Mouse (Mus musculus) embryonic facial prominence, embryonic 11.5 days (tissue): Measurements from ENCODE around the gene Ppp1r9a. TPM values are rescaled to one million over a fixed set of nuclear protein-coding genes. Genes with fewer than 3 reads are reported as not detected.

Experiments used
- ATAC-seq: fragments of 200-750 bp; cut with Nextera tagmentation; replicated peaks from 2 replicates; pipeline ENCODE4 v1.8.0; 2017; ENCODE audit warnings: low read depth; ENCODE audit not compliant: insufficient number of reproducible peaks, low FRiP score, low TSS enrichment
- DNase-seq: peaks from one replicate; pipeline ENCODE4 v3.0.0-alpha.2; 2015; ENCODE audit warnings: low spot score
- H3K27ac ChIP-seq: fragments of 300-500 bp; sonication (generic); replicated peaks from 2 replicates; pipeline ENCODE4 v1.5.1; 2014; ENCODE audit warnings: mild to moderate bottlenecking, low read depth, low read length, control low read depth
- H3K27me3 ChIP-seq: fragments of 300-500 bp; sonication (generic); 2 replicates; pipeline ENCODE4 v1.6.1; 2014; ENCODE audit warnings: mild to moderate bottlenecking, low read length, moderate library complexity, mixed read lengths; ENCODE audit not compliant: control insufficient read depth, insufficient read depth
- H3K36me3 ChIP-seq: fragments of 300-500 bp; sonication (generic); replicated peaks from 2 replicates; pipeline ENCODE4 v1.6.1; 2014; ENCODE audit warnings: low read depth, mild to moderate bottlenecking, low read length, moderate library complexity, mixed read lengths; ENCODE audit not compliant: control insufficient read depth, insufficient read depth
- H3K4me1 ChIP-seq: fragments of 300-500 bp; sonication (generic); 2 replicates; pipeline ENCODE4 v1.6.1; 2014; ENCODE audit warnings: low read length, mixed read lengths; ENCODE audit not compliant: control insufficient read depth, insufficient read depth
- H3K4me2 ChIP-seq: fragments of 300-500 bp; sonication (generic); 2 replicates; pipeline ENCODE4 v1.6.1; 2014; ENCODE audit warnings: low read depth, mild to moderate bottlenecking, control low read depth, low read length, moderate library complexity
- H3K4me3 ChIP-seq: fragments of 300-500 bp; sonication (generic); 2 replicates; pipeline ENCODE4 v1.5.1; 2014; ENCODE audit warnings: low read depth, low read length, control low read depth
- H3K9ac ChIP-seq: fragments of 300-500 bp; sonication (generic); replicated peaks from 2 replicates; pipeline ENCODE4 v1.6.1; 2014; ENCODE audit warnings: mild to moderate bottlenecking, control low read depth, low read length
- H3K9me3 ChIP-seq: fragments of 300-500 bp; sonication (generic); replicated peaks from 2 replicates; pipeline ENCODE4 v1.6.1; 2016; ENCODE audit warnings: mild to moderate bottlenecking, low read length, inconsistent platforms, mixed read lengths; ENCODE audit not compliant: control insufficient read depth
- WGBS: fragments of 180-500 bp; shearing (Covaris S2); extraction: QIAGEN DNeasy Blood & Tissue Kit; methylation state at CpG from one replicate; pipeline ENCODE4 v1.1.7; 2014; 5-methylcytosine and 5-hydroxymethylcytosine counted together
- polyA plus RNA-seq: library from polyadenylated mRNA; unstranded; fragments of >200 nt; fragmentation: Nextera tagmentation; extraction: Ambion mirVana; gene quantifications from 2 replicates; pipeline ENCODE4 v1.2.1, GENCODE M21; 2014

Ppp1r9a gene
- polyA plus RNA-seq, 1 experiment from 2014 or later: 14.4 TPM

DNA sequence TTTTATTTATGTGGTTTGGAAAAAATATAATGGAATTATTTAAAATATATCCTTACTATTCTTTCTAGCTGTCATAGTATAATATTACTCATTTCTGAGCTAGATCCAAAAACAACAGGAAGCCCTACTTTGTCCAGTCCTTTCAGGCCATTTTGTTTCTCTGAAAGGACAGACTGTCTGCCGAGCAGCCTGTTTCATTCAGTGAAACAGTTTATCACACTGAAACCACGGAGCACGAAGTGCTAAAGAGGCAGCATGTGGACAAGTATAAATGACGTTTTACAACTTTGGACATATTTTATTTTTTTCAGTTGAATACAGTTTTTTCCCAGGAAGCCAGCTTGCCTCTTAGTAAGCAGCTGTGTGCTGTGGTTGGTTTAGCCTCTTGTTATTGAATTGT, 181.2 kb downstream of the Ppp1r9a start:
- ATAC-seq (no peak), DNase-seq (no peak)
- Histone ChIP-seq H3K27me3 (no peaks in the 10 kb centered on the region), H3K9me3 (no peaks in the 10 kb centered on the region), H3K4me1 (no peaks in the 10 kb centered on the region), H3K27ac (no peak overlapping the region), H3K36me3 (no peaks in the 10 kb centered on the region), H3K4me2 (no peak overlapping the region), H3K9ac (no peak overlapping the region), H3K4me3 (no peak overlapping the region)
- 46% methylated on average over 4 of the region's 4 CpGs for WGBS

DNA sequence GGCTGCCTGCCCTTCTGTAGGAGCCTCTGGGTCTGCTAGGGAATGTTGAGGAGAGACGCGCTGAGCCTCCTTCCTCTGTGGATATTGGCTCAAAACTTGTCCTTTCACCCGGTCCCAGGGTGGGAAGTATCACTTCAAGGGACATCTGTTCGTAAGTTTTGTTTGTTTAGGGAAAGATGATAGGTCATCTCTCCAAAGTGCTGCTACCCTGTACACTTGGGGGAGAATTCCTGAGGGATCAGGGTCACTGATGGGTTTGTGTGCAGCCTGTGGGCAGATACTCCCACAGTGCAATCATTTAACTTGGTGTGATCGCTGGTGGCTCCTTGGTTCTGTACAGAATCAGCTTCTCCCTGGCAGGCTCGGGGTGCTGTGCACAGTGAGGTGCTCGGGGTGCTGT, 189.2 kb downstream of the Ppp1r9a start:
- ATAC-seq: no peak
- no peak overlapping the region for H3K27ac ChIP-seq

DNA sequence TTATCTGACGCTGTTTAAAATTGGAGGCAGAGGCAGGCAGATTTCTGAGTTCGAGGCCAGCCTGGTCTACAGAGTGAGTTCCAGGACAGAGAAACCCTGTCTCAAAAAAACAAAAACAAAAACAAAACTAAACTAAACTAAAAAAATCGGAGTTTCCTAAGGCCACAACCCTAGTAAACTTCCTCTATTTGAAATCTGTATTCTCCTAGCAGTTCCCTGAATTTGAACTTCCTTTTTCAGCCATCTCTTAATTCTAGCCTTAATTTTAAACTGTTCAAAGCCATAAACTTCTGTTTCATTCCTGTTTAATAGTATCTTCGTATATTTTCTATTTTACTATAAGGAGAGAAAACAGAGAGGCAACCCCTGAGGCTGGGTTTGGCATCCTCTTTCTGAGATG, 190.1 kb downstream of the Ppp1r9a start:
- Histone ChIP-seq H3K36me3 (no peaks in the 10 kb centered on the region), H3K9me3 (no peaks in the 10 kb centered on the region), H3K4me3 (no peak overlapping the region), H3K27me3 (no peaks in the 10 kb centered on the region), H3K4me2 (no peak overlapping the region), H3K27ac (no peak overlapping the region), H3K9ac (no peak overlapping the region), H3K4me1 (no peaks in the 10 kb centered on the region)
- 92% methylated on average over 4 of the region's 4 CpGs for WGBS
- no peak for ATAC-seq
- DNase-seq: no peak

More for the DNA sequence above, 189.2 kb downstream of the Ppp1r9a start:
- Histone ChIP-seq H3K4me1 (no peaks in the 10 kb centered on the region), H3K4me3 (no peak overlapping the region), H3K9ac (no peak overlapping the region), H3K36me3 (no peaks in the 10 kb centered on the region), H3K4me2 (no peak overlapping the region), H3K27me3 (no peaks in the 10 kb centered on the region), H3K9me3 (no peaks in the 10 kb centered on the region)
- DNase-seq: no peak
- 69% methylated on average over 7 of the region's 7 CpGs for WGBS

DNA sequence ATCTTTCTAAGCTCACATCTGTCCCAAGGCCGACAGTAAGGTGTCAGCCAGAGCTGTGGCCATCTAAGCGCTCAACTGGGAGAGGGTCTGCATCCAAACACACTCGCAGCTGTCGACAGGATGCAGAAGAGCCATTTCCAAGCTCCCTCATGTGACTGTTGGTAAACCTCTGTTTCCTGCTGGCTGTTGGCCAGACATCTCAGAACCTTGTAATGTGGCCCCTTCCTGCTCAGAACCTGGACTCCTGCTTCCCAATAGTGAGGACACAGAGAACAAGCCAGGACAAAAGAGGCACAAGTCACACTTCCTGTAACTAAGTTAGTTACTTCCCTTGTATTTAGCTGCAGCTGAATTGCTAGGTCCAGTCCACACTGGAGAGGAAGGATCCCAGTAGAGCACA, 190.8 kb downstream of the Ppp1r9a start:
- Histone ChIP-seq H3K4me1 (no peaks in the 10 kb centered on the region), H3K9ac (no peak overlapping the region), H3K9me3 (no peaks in the 10 kb centered on the region), H3K27ac (no peak overlapping the region), H3K27me3 (no peaks in the 10 kb centered on the region), H3K4me3 (no peak overlapping the region), H3K36me3 (no peaks in the 10 kb centered on the region), H3K4me2 (no peak overlapping the region)
- no peak for ATAC-seq
- no peak for DNase-seq
- WGBS: 62% methylated on average over 4 of the region's 4 CpGs

- no peak for DNase-seq
- H3K4me2 ChIP-seq: no peak overlapping the region
- no peaks in the 10 kb centered on the region for H3K9me3 ChIP-seq
- H3K4me1 ChIP-seq: no peaks in the 10 kb centered on the region
- H3K4me3 ChIP-seq: no peak overlapping the region
- no peak for ATAC-seq
- no peak overlapping the region for H3K9ac ChIP-seq
- H3K27me3 ChIP-seq: no peaks in the 10 kb centered on the region
- no peak overlapping the region for H3K27ac ChIP-seq
- 83% methylated on average over 9 of the region's 9 CpGs for WGBS
- no peaks in the 10 kb centered on the region for H3K36me3 ChIP-seq
Measured at GRCm38 (mm10) chr6:5095365-5095973, 192.8 kb downstream of the Ppp1r9a start.

GRCm38 (mm10) chr6:5097309-5097708, 194.6 kb downstream of the Ppp1r9a start:
- no peak overlapping the region for H3K4me3 ChIP-seq
- H3K4me2 ChIP-seq: no peak overlapping the region
- no peak for DNase-seq
- H3K27ac ChIP-seq: no peak overlapping the region
- no peaks in the 10 kb centered on the region for H3K9me3 ChIP-seq
- no peaks in the 10 kb centered on the region for H3K36me3 ChIP-seq
- whole genome bisulfite sequencing: 52% methylated on average over 3 of the region's 3 CpGs
- H3K4me1 ChIP-seq: no peaks in the 10 kb centered on the region
- no peak for ATAC-seq
- no peaks in the 10 kb centered on the region for H3K27me3 ChIP-seq
- no peak overlapping the region for H3K9ac ChIP-seq

DNA sequence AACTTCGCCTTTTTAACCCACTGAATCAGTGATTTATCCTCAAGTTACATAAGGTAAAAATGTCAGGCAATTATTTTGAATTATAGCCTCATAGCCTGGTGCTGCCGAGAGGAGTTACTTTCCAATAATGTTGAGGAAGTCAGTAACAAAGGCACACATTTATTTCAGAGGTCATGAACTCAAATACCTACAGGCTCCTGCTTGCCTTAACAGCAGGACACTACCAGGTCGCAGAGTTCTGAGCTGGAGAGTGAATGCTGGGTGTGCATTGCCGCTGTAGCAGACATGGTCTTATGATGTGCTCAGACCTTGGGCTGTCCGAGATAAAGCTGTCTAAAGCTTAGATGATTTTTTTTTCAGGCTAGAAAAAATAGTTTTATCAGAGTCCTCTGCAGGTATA, 196.6 kb downstream of the Ppp1r9a start:
- Histone ChIP-seq H3K27ac (no peak overlapping the region), H3K36me3 (no peaks in the 10 kb centered on the region), H3K9ac (no peak overlapping the region), H3K4me3 (no peak overlapping the region), H3K9me3 (no peaks in the 10 kb centered on the region), H3K27me3 (no peaks in the 10 kb centered on the region), H3K4me2 (no peak overlapping the region), H3K4me1 (no peaks in the 10 kb centered on the region)
- ATAC-seq: no peak
- DNase-seq: no peak
- 36% methylated on average over 5 of the region's 5 CpGs for WGBS

DNA sequence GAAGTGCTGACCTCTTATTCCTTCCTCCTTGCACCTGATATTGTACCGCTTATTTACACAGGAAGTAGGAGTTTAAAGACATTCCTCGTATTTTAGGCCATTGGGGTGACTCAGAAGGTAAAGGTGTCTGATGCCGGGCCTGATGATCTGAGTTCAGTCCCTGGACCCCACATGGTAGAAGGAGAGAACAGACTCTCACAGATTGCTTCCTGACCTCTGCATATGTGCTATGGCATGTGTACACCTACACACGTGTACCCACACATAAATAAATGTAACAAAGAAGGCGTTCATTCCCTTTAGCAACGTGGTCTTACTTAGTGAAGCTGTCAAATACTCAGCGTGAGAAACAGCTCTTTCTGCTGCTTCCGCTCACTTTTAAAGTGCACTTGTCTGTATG, 197.1 kb downstream of the Ppp1r9a start:
- DNase-seq: no peak
- no peak overlapping the region for H3K4me2 ChIP-seq
- WGBS: 49% methylated on average over 8 of the region's 8 CpGs
- no peaks in the 10 kb centered on the region for H3K27me3 ChIP-seq
- no peaks in the 10 kb centered on the region for H3K4me1 ChIP-seq
- H3K9ac ChIP-seq: no peak overlapping the region
- ATAC-seq: no peak
- H3K4me3 ChIP-seq: no peak overlapping the region
- H3K9me3 ChIP-seq: no peaks in the 10 kb centered on the region
- no peak overlapping the region for H3K27ac ChIP-seq
- no peaks in the 10 kb centered on the region for H3K36me3 ChIP-seq
